Mouse (Mus musculus) cerebellum, adult 9-11 months (tissue): Measurements from ENCODE around the gene Sgk1.
A peak's percentile ranks its signal among the peaks of the same experiment; 100 is the strongest.

Experiments used
- DNase-seq: peaks from one replicate; pipeline ENCODE4 v3.0.0; 2022

Gene Sgk1

GRCm38 (mm10) chr10:21918750-21919145, 36.8 kb downstream of the Sgk1 start:
- DNase-seq = no peak

GRCm38 (mm10) chr10:21920611-21921010, 38.6 kb downstream of the Sgk1 start:
- DNase-seq = no peak

GRCm38 (mm10) chr10:21922716-21923350, 40.8 kb downstream of the Sgk1 start:
- DNase-seq = peak; percentile 38

GRCm38 (mm10) chr10:21923495-21923952, 41.5 kb downstream of the Sgk1 start:
- peak; percentile 52 for DNase-seq

- DNase-seq = no peak
Measured at GRCm38 (mm10) chr10:21924051-21924720, 42.2 kb downstream of the Sgk1 start.

GRCm38 (mm10) chr10:21926941-21927340, 45.0 kb downstream of the Sgk1 start:
- no peak for DNase-seq

- DNase-seq = no peak
Measured at GRCm38 (mm10) chr10:21930781-21931380, 48.9 kb downstream of the Sgk1 start.

- no peak for DNase-seq
Measured at GRCm38 (mm10) chr10:21932791-21933190, 50.8 kb downstream of the Sgk1 start.

GRCm38 (mm10) chr10:21934826-21935225, 52.8 kb downstream of the Sgk1 start:
- DNase-seq = no peak

GRCm38 (mm10) chr10:21936513-21937221, 54.7 kb downstream of the Sgk1 start:
- DNase-seq = peak; percentile 62

GRCm38 (mm10) chr10:21937222-21937605, 55.2 kb downstream of the Sgk1 start:
- no peak for DNase-seq

GRCm38 (mm10) chr10:21938166-21938565, 56.2 kb downstream of the Sgk1 start:
- no peak for DNase-seq

- DNase-seq = no peak
Measured at GRCm38 (mm10) chr10:21941235-21941634, 59.3 kb downstream of the Sgk1 start.

GRCm38 (mm10) chr10:21943145-21943700, 61.2 kb downstream of the Sgk1 start:
- DNase-seq = no peak

GRCm38 (mm10) chr10:21945195-21945594, 63.2 kb downstream of the Sgk1 start:
- DNase-seq = no peak

GRCm38 (mm10) chr10:21946751-21947351, 64.9 kb downstream of the Sgk1 start:
- no peak for DNase-seq

- no peak for DNase-seq
Measured at GRCm38 (mm10) chr10:21952520-21952919, 70.5 kb downstream of the Sgk1 start.

GRCm38 (mm10) chr10:21961111-21961510, 79.1 kb downstream of the Sgk1 start:
- DNase-seq = no peak

GRCm38 (mm10) chr10:21963005-21963404, 81.0 kb downstream of the Sgk1 start:
- DNase-seq = no peak

- DNase-seq = no peak
Measured at GRCm38 (mm10) chr10:21973676-21974075, 91.7 kb downstream of the Sgk1 start.

- no peak for DNase-seq
Measured at GRCm38 (mm10) chr10:21974801-21975200, 92.8 kb downstream of the Sgk1 start.

- no peak for DNase-seq
Measured at GRCm38 (mm10) chr10:21975384-21975783, 93.4 kb downstream of the Sgk1 start.

GRCm38 (mm10) chr10:21976253-21976652, 94.3 kb downstream of the Sgk1 start:
- DNase-seq = no peak
